Mouse (Mus musculus) hindbrain, postnatal 0 days (tissue): ENCODE data around the gene Lbx2. TPM values are rescaled to one million over a fixed set of nuclear protein-coding genes. Genes with fewer than 3 reads are reported as not detected.

Experiments used
- ATAC-seq: fragments of 200-750 bp; cut with Nextera tagmentation; 2 replicates; pipeline ENCODE4 v1.8.0; 2017; ENCODE audit warnings: mild to moderate bottlenecking, moderate TSS enrichment, moderate library complexity
- DNase-seq: peaks from one replicate; pipeline ENCODE4 v3.0.0-alpha.2; 2015; ENCODE audit warnings: low spot score
- H3K27ac ChIP-seq: fragments of 300-500 bp; sonication (generic); 2 replicates; pipeline ENCODE4 v1.5.1; 2014; ENCODE audit warnings: mild to moderate bottlenecking
- H3K27me3 ChIP-seq: fragments of 300-500 bp; sonication (generic); 2 replicates; pipeline ENCODE4 v1.6.1; 2014; ENCODE audit warnings: low read length, mixed read lengths; ENCODE audit not compliant: insufficient read depth
- H3K36me3 ChIP-seq: fragments of 300-500 bp; sonication (generic); 2 replicates; pipeline ENCODE4 v1.6.1; 2014; ENCODE audit warnings: low read length, mixed read lengths; ENCODE audit not compliant: insufficient read depth
- H3K4me1 ChIP-seq: fragments of 300-500 bp; sonication (generic); 2 replicates; pipeline ENCODE4 v1.6.1; 2014; ENCODE audit warnings: antibody characterized with exemption, low read length, mixed read lengths; ENCODE audit not compliant: insufficient read depth
- H3K4me2 ChIP-seq: fragments of 300-500 bp; sonication (generic); 2 replicates; pipeline ENCODE4 v1.6.1; 2014; ENCODE audit warnings: low read depth, mild to moderate bottlenecking, low read length, moderate library complexity, mixed read lengths
- H3K4me3 ChIP-seq: fragments of 300-500 bp; sonication (generic); 2 replicates; pipeline ENCODE4 v1.5.1; 2014; ENCODE audit warnings: low read length
- H3K9ac ChIP-seq: fragments of 300-500 bp; sonication (generic); replicated peaks from 2 replicates; pipeline ENCODE4 v1.6.1; 2014; ENCODE audit warnings: mild to moderate bottlenecking, low read length, moderate library complexity, mixed read lengths
- H3K9me3 ChIP-seq: fragments of 300-500 bp; sonication (generic); 2 replicates; pipeline ENCODE4 v1.6.1; 2016; ENCODE audit warnings: low read length, mixed read lengths
- CTCF ChIP-seq: IDR thresholded peaks from 2 replicates; pipeline ENCODE4 v1.5.1; 2016; ENCODE audit warnings: antibody characterized with exemption, control low read depth, low read depth
- WGBS: fragments of 180-500 bp; shearing (Covaris S2); extraction: QIAGEN DNeasy Blood & Tissue Kit; methylation state at CpG from one replicate; pipeline ENCODE4 v1.1.7; 2014; 5-methylcytosine and 5-hydroxymethylcytosine counted together
- polyA plus RNA-seq: library from polyadenylated mRNA; unstranded; fragments of >200 nt; fragmentation: Nextera tagmentation; extraction: Ambion mirVana; gene quantifications from 2 replicates; pipeline ENCODE4 v1.2.1, GENCODE M21; 2015
- total RNA-seq: library from RNA; depleted of rRNA; stranded (reverse); fragments of >200 nt; gene quantifications from 2 replicates; pipeline ENCODE4 v1.2.3, GENCODE M21; 2014

Lbx2 gene
- total and polyA plus RNA-seq, 2 experiments from 2014 or later = not detected

DNA sequence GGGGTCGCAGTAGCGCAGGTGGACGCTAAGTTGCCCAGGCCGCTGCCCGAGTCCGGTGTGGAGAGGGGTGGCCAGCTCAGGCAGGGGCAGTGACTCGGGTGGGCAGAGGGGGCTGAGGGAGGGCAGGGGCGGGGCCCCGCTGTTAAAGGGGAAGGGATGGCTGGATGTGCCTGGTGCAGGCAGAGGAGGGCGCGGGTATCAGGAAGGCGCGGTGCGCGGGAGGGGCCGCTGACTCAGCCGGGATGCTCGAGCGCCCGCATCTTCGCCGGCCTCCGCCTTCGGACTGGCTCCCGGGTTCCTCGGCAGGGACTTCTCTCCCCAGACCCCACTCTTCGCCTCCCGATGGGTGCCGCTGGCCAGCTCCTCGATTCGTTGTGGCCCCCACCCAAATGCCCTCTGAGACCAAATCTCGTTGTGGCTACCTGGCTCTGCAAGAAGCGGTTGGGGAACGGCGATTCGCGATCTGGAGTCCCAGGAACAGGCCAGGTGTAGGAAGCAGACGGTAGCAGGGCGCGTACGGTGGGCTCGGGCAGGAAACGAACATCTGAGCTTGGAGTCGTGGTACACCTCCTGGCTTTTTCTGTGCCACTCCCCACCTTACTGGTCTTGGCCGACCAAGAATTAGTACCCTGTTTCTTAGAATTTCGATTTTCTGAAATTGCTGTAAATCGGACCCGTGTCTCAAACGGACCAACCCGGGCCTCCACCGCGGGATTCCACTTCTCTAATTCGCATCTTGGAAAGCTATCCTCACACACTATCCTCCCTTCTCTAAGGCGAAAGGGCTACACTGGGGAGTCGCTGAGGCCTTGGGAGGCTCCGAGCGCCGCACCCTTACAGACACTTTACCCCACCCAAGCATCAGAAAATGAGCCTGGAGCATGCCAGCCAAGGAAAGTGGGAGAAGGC, 15.6 kb upstream of the Lbx2 start:
- H3K36me3 ChIP-seq = no peaks in the 10 kb centered on the region
- no peak overlapping the region for H3K27ac ChIP-seq
- no peak overlapping the region for H3K9ac ChIP-seq
- 2% methylated on average over 56 of the region's 58 CpGs for WGBS
- H3K4me3 ChIP-seq = peak overlapping the region; percentile 1; the same call in 1 of the 2 replicates
- no peaks in the 10 kb centered on the region for H3K9me3 ChIP-seq
- peaks cover 89% of the 10 kb centered on the region for H3K27me3 ChIP-seq
- H3K4me2 ChIP-seq = no peak overlapping the region; the same call in 1 of the 2 replicates
- TF ChIP-seq CTCF = no peak
- DNase-seq (no peak), ATAC-seq (no peak)
- H3K4me1 ChIP-seq = no peaks in the 10 kb centered on the region

DNA sequence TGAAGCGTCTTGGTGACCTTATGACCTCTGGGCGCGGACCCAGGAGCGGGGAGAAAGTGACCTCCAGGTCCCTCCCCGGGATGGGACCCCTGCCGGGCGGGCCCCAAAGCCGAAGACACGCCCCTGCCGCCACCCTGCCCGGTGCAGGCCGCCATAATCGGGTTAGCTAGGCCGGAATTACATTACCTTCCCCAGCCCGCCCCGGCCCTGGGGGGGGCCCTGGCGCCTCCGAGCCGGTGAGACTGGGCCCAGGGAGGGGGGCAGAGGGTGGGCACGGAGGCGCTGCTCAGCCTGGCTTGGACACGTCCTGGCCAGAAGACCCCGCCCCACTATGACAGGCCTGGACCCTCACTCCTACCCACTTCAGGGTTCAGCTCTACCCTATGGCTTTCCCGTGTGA, 14.9 kb upstream of the Lbx2 start:
- Histone ChIP-seq H3K4me2 (no peak overlapping the region), H3K27me3 (peaks cover 85% of the 10 kb centered on the region), H3K4me1 (no peaks in the 10 kb centered on the region), H3K9me3 (no peaks in the 10 kb centered on the region), H3K36me3 (no peaks in the 10 kb centered on the region), H3K27ac (no peak overlapping the region), H3K4me3 (no peak overlapping the region), H3K9ac (no peak overlapping the region)
- under 1% methylated on average over 19 of the region's 24 CpGs for WGBS
- ATAC-seq = peak; percentile 27; the same call in 1 of the 2 replicates
- TF ChIP-seq CTCF = no peak
- DNase-seq = no peak

DNA sequence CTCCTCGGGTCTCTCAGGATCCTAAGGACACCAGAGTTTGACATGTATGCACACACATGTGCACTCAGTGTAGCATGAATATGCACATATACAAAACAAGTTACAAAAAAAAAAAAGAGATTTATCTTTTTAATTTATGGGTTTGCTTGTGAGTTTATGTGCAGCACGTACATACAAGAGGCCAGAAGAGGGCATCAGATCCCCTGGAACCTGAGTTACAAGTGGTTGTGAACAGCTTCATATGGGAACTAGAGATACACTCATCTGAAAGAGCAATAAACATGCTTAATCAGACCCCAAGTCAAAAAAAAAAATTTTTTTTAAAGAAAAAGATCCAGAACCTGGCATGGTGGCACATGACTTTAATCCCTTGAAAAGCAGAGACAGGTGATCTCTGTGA, 11.2 kb upstream of the Lbx2 start:
- Histone ChIP-seq H3K36me3 (no peaks in the 10 kb centered on the region), H3K27ac (no peak overlapping the region), H3K9ac (no peak overlapping the region), H3K4me1 (no peaks in the 10 kb centered on the region), H3K4me3 (no peak overlapping the region), H3K4me2 (no peak overlapping the region), H3K9me3 (no peaks in the 10 kb centered on the region), H3K27me3 (peaks cover 54% of the 10 kb centered on the region)
- 9% methylated on average over 2 of the region's 2 CpGs for WGBS
- DNase-seq (no peak), ATAC-seq (no peak)
- peak; percentile 35 for TF ChIP-seq CTCF

DNA sequence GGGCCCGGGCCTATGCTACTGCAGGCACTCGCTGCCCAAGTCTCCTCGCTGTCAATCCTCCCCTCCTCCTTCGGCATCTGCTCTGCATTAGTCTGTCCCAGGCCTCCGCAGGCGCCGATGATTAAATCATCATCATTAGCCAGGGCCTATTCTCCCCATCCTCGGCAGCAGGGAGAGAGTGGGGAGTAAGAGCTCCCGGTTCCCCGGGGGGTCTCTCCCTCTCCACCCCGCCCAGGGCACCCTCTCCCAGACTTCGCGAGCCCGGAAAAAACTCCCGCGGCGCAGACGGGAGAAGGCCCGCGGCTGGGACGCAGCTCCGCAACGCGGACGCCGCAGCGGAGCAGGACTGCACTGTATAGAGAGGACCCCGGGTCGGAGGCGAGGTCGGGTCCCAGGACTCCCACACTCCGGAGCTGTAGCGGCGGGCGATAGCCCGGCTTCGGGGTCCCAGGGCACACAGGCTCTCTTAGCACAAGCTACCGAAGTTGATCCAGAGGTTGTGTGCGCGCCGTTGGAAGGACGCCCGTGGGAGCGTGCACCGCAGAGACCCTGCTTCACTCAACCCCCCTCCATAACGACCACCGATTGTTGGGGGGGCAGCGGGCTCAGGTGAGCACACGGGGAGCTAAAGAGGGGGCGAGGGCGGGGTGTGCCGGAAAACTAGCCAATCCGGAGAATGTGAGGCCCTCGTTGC, 8.4 kb upstream of the Lbx2 start, which contains the start of gene Pcgf1:
TSS of gene Pcgf1 (plus strand) at position 240 of the 694 bp plus-strand sequence.
- Histone ChIP-seq H3K9me3 (no peaks in the 10 kb centered on the region), H3K9ac (peak within 1 kb of the TSS; percentile 59), H3K4me2 (peak within 1 kb of the TSS; percentile 86), H3K36me3 (0 out of 2 replicates have a peak, but pooled peaks cover 4% of the 10 kb centered on the region), H3K4me3 (peak within 1 kb of the TSS; percentile 66), H3K27me3 (peaks cover 26% of the 10 kb centered on the region), H3K27ac (peak within 1 kb of the TSS; percentile 95), H3K4me1 (no peaks in the 10 kb centered on the region)
- no peak for TF ChIP-seq CTCF
- WGBS = under 1% methylated on average over 54 of the region's 54 CpGs
- peak; percentile 28 for DNase-seq
- peak; percentile 68 for ATAC-seq

DNA sequence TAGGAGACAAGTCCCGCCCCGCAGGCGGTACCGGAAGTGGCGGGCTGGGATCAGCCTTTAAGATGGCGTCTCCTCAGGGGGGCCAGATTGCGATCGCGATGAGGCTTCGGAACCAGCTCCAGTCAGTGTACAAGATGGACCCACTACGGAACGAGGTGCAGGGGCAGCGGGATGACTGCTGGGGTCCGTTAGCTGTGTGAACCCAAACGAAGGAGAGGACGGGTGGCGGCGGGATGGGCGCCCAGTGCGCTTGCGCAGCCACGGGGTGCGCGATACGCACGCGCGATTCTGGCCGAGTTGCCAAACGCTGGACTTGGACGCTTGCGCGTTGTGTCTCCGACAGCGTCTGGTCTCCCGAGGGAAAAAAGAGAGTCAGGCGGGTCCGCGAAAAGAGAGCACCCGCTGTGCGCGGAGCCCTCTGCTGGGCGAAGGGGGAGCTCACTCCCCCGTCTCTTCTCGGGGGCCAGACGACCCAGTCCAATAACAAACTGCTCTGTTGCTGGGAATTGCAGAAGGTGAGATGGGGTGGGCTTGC, 7.8 kb upstream of the Lbx2 start:
- peak overlapping the region; percentile 95 for H3K27ac ChIP-seq
- peak overlapping the region; percentile 66 for H3K4me3 ChIP-seq
- no peaks in the 10 kb centered on the region for H3K9me3 ChIP-seq
- TF ChIP-seq CTCF = peak; percentile 62
- H3K4me1 ChIP-seq = no peaks in the 10 kb centered on the region
- DNase-seq = peak; percentile 99
- ATAC-seq = peak; percentile 94
- H3K9ac ChIP-seq = peak overlapping the region; percentile 59
- WGBS = under 1% methylated on average over 46 of the region's 46 CpGs
- H3K4me2 ChIP-seq = peak overlapping the region; percentile 86
- peaks cover 24% of the 10 kb centered on the region for H3K27me3 ChIP-seq
- 0 out of 2 replicates have a peak, but pooled peaks cover 4% of the 10 kb centered on the region for H3K36me3 ChIP-seq

DNA sequence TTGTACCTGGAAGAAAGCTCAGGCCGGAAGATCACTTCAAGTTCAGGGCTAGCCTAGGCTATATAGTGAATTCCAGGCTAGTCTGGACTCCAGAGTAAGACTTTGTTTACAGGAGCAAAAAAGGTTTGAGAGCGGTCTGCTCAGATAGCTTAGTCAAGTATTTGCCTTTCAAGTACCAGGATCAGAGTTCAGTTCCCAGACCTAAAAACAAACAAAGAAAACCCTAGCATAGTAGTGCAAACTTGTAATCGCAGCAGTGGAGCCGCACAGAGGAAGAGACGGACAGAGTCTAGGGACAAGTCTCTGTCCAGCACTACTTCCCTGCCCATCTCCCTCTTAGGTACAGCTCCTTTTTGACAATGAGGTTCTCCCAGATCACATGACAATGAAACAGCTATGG, 6.0 kb upstream of the Lbx2 start:
- Histone ChIP-seq H3K27ac (no peak overlapping the region), H3K4me3 (no peak overlapping the region), H3K9me3 (no peaks in the 10 kb centered on the region), H3K9ac (no peak overlapping the region), H3K27me3 (peaks cover 25% of the 10 kb centered on the region), H3K4me2 (no peak overlapping the region), H3K36me3 (0 out of 2 replicates have a peak, but pooled peaks cover 4% of the 10 kb centered on the region), H3K4me1 (no peaks in the 10 kb centered on the region)
- ATAC-seq (no peak), DNase-seq (no peak)
- 98% methylated on average over 5 of the region's 5 CpGs for WGBS
- TF ChIP-seq CTCF = no peak
